In genomic region chr12:21289651-21290050, GRCm38 (mm10) we compare ENCODE assay signal across 25 mouse cellular contexts. TPM values are rescaled to one million over a fixed set of nuclear protein-coding genes. Genes with fewer than 3 reads are reported as not detected.
DNase-seq lines count a peak whose midpoint lies in the region; ATAC-seq and TF ChIP-seq lines count a peak whose summit lies in the region.
"Had no signal": no experiment of that assay in that cellular context is flagged by ENCODE, and none has a peak within 500 bp of the region (broad histone marks: within the 10 kb centered on the region; RNA-seq: fewer than 3 reads in every experiment).

No protein-coding gene starts in this region.

- no peaks in the 10 kb centered on the region for H3K27me3 ChIP-seq in midbrain, postnatal 0 days (ENCODE audit: insufficient read depth, low read length)
- no peaks in the 10 kb centered on the region for H3K27me3 ChIP-seq in midbrain, embryonic 14.5 days (ENCODE audit: control insufficient read depth, insufficient read depth, low read length)
- no peaks in the 10 kb centered on the region for H3K27me3 ChIP-seq in lung, postnatal 0 days (replicated peaks; ENCODE audit: insufficient read depth, low read length)
- H3K27me3 ChIP-seq: embryonic facial prominence, embryonic 12.5 days; forebrain, embryonic 15.5 days; heart, embryonic 12.5 days; hindbrain, embryonic 15.5 days; limb, embryonic 15.5 days; liver, embryonic 13.5 days; neural tube, embryonic 13.5 days had no signal

- peaks cover 37% of the 10 kb centered on the region for H3K36me3 ChIP-seq in midbrain, postnatal 0 days (ENCODE audit: insufficient read depth, low read length)
- H3K36me3 ChIP-seq in midbrain, embryonic 14.5 days (ENCODE audit: control insufficient read depth, insufficient read depth, low read length): peaks cover 56% of the 10 kb centered on the region
- H3K36me3 ChIP-seq in lung, postnatal 0 days (ENCODE audit: insufficient read depth, low read length): peaks cover 24% of the 10 kb centered on the region

- no peak overlapping the region for H3K4me3 ChIP-seq in midbrain, postnatal 0 days (ENCODE audit: low read depth, low read length)
- H3K4me3 ChIP-seq in midbrain, embryonic 14.5 days (replicated peaks; ENCODE audit: low read depth, low read length): no peak overlapping the region
- no peak overlapping the region for H3K4me3 ChIP-seq in lung, postnatal 0 days (ENCODE audit: low read depth, low read length)
- H3K4me3 ChIP-seq: embryonic facial prominence, embryonic 12.5 days; forebrain, embryonic 15.5 days; heart, adult 2 months; heart, embryonic 12.5 days; hindbrain, embryonic 15.5 days; limb, embryonic 10.5 days; limb, embryonic 15.5 days; liver, embryonic 13.5 days; neural tube, embryonic 13.5 days had no signal

- no peak overlapping the region for H3K4me2 ChIP-seq in midbrain, postnatal 0 days (ENCODE audit: low read depth, low read length, poor library complexity, severe bottlenecking)
- no peak overlapping the region for H3K4me2 ChIP-seq in midbrain, embryonic 14.5 days (ENCODE audit: low read length)
- H3K4me2 ChIP-seq in lung, postnatal 0 days (replicated peaks; ENCODE audit: low read depth, low read length): peak overlapping the region; percentile 20; the same call in 1 of the 2 replicates
- H3K4me2 ChIP-seq: embryonic facial prominence, embryonic 12.5 days; forebrain, embryonic 15.5 days; heart, embryonic 12.5 days; hindbrain, embryonic 15.5 days; limb, embryonic 15.5 days; liver, embryonic 13.5 days; neural tube, embryonic 13.5 days had no signal

- H3K9ac ChIP-seq in midbrain, postnatal 0 days (replicated peaks; ENCODE audit: low read length, poor library complexity, severe bottlenecking): no peak overlapping the region
- no peak overlapping the region for H3K9ac ChIP-seq in midbrain, embryonic 14.5 days (replicated peaks; ENCODE audit: low read length)
- no peak overlapping the region for H3K9ac ChIP-seq in lung, postnatal 0 days (replicated peaks; ENCODE audit: low read depth)
- H3K9ac ChIP-seq: embryonic facial prominence, embryonic 12.5 days; forebrain, embryonic 15.5 days; heart, embryonic 12.5 days; hindbrain, embryonic 15.5 days; limb, embryonic 15.5 days; liver, embryonic 13.5 days; neural tube, embryonic 13.5 days had no signal

- no peak for ATAC-seq in midbrain, postnatal 0 days (ENCODE audit: low FRiP score)
- ATAC-seq in midbrain, embryonic 14.5 days (ENCODE audit: low FRiP score, low TSS enrichment): no peak
- peak; percentile 53 for ATAC-seq in lung, postnatal 0 days
- ATAC-seq: CD4-positive, CD25-positive, alpha-beta regulatory T cell, adult 4 months; forebrain, embryonic 15.5 days had no signal

- TF ChIP-seq CTCF in midbrain, postnatal 0 days (IDR thresholded peaks at IDR 0.05): no peak
- no peak for TF ChIP-seq CTCF in lung, postnatal 0 days (IDR thresholded peaks at IDR 0.05)

- peak; percentile 15 for DNase-seq in midbrain, postnatal 0 days (ENCODE audit: low spot score)
- no peak for DNase-seq in midbrain, embryonic 14.5 days
- peak; percentile 54 to 73 for DNase-seq in lung, adult 18-20 months
- peak; percentile 90 for DNase-seq in lung, postnatal 0 days (ENCODE audit: low spot score)
- peak; percentile 28 to 54 for DNase-seq in lung, postnatal 4 days
- DNase-seq in layer of hippocampus, postnatal 10 days (ENCODE audit: low spot score in 2 of 2): no peak
- no peak for DNase-seq in ovary, adult 18-20 months (ENCODE audit: low spot score)
- DNase-seq: adrenal gland, adult 8-10 months; cerebellum, adult 8-10 months; cerebellum, postnatal 25 days; heart, adult 2 months; kidney, adult 18-20 months; kidney, postnatal 4 days; layer of hippocampus, postnatal 36 days; liver, embryonic 13.5 days; thymus, postnatal 36 days had no signal

- 81% methylated on average over 6 of the region's 6 CpGs for WGBS in midbrain, postnatal 0 days
- 90% methylated on average over 6 of the region's 6 CpGs for WGBS in midbrain, embryonic 14.5 days
- WGBS in lung, postnatal 0 days: 46% methylated on average over 6 of the region's 6 CpGs

- H3K27ac ChIP-seq in midbrain, postnatal 0 days (ENCODE audit: low read depth, low read length): no peak overlapping the region
- no peak overlapping the region for H3K27ac ChIP-seq in midbrain, embryonic 14.5 days (replicated peaks; ENCODE audit: low read depth, low read length)
- peak overlapping the region; percentile 78 for H3K27ac ChIP-seq in lung, postnatal 0 days (ENCODE audit: low read length)
- H3K27ac ChIP-seq: embryonic facial prominence, embryonic 12.5 days; forebrain, embryonic 15.5 days; heart, adult 2 months; hindbrain, embryonic 15.5 days; limb, embryonic 10.5 days; limb, embryonic 15.5 days; liver, embryonic 13.5 days; macrophage; neural tube, embryonic 13.5 days had no signal

- peak; percentile 9; the same call in 1 of the 2 replicates for TF ChIP-seq EP300 in lung, postnatal 0 days (IDR thresholded peaks at IDR 0.05)

- peaks cover 14% of the 10 kb centered on the region for H3K4me1 ChIP-seq in midbrain, postnatal 0 days (ENCODE audit: insufficient read depth, low read length)
- H3K4me1 ChIP-seq in midbrain, embryonic 14.5 days (ENCODE audit: control insufficient read depth, insufficient read depth, low read length): peaks cover 20% of the 10 kb centered on the region
- H3K4me1 ChIP-seq in lung, postnatal 0 days (ENCODE audit: insufficient read depth, low read depth, low read length): peaks cover 14% of the 10 kb centered on the region; the same call in 1 of the 2 replicates

- no peaks in the 10 kb centered on the region for H3K9me3 ChIP-seq in midbrain, postnatal 0 days (ENCODE audit: low read length)
- no peaks in the 10 kb centered on the region for H3K9me3 ChIP-seq in midbrain, embryonic 14.5 days (ENCODE audit: control insufficient read depth, low read length)
- no peaks in the 10 kb centered on the region for H3K9me3 ChIP-seq in lung, postnatal 0 days (ENCODE audit: low read length)
- H3K9me3 ChIP-seq: embryonic facial prominence, embryonic 12.5 days; forebrain, embryonic 15.5 days; heart, embryonic 12.5 days; hindbrain, embryonic 15.5 days; limb, embryonic 10.5 days; limb, embryonic 15.5 days; liver, embryonic 13.5 days; neural tube, embryonic 13.5 days had no signal

RNA-seq across cellular contexts. Expression of gene Itgb1bp1, which starts 3.6 kb away (rescaled TPM):
- total RNA-seq in midbrain, postnatal 0 days (2014; rRNA removed): 16.1 and 17.5 TPM in 2 replicates
- 30.0 and 30.8 TPM in 2 replicates for polyA plus RNA-seq in midbrain, postnatal 0 days (2015; fragmentation: Nextera tagmentation; extraction: Ambion mirVana)
- polyA plus RNA-seq in midbrain, embryonic 14.5 days (2014; fragmentation: Nextera tagmentation; extraction: Ambion mirVana): 40.8 and 42.4 TPM in 2 replicates
- 65.5 and 67.6 TPM in 2 replicates for polyA plus RNA-seq in lung, postnatal 0 days (2015; fragmentation: Nextera tagmentation; extraction: Ambion mirVana)
- total RNA-seq in layer of hippocampus, postnatal 10 days (2021): 10 to 100 TPM; 39.5 to 43.0 TPM

RNA-seq across cellular contexts. Expression of gene Cpsf3, which starts 4.5 kb away (rescaled TPM):
- 39.4 and 45.1 TPM in 2 replicates for total RNA-seq in midbrain, postnatal 0 days (2014; rRNA removed)
- polyA plus RNA-seq in midbrain, postnatal 0 days (2015; fragmentation: Nextera tagmentation; extraction: Ambion mirVana): 69.1 and 69.6 TPM in 2 replicates
- polyA plus RNA-seq in midbrain, embryonic 14.5 days (2014; fragmentation: Nextera tagmentation; extraction: Ambion mirVana): 91.9 and 107 TPM in 2 replicates
- polyA plus RNA-seq in lung, postnatal 0 days (2015; fragmentation: Nextera tagmentation; extraction: Ambion mirVana): 65.4 and 69.7 TPM in 2 replicates
- total RNA-seq in layer of hippocampus, postnatal 10 days (2021): 10 to 100 TPM; 53.1 to 56.8 TPM

RNA-seq across cellular contexts. Expression of gene Iah1, which starts 26.5 kb away (rescaled TPM):
- total RNA-seq in midbrain, postnatal 0 days (2014; rRNA removed): 16.0 and 22.2 TPM in 2 replicates
- 19.8 and 24.1 TPM in 2 replicates for polyA plus RNA-seq in midbrain, postnatal 0 days (2015; fragmentation: Nextera tagmentation; extraction: Ambion mirVana)
- 34.1 and 40.1 TPM in 2 replicates for polyA plus RNA-seq in midbrain, embryonic 14.5 days (2014; fragmentation: Nextera tagmentation; extraction: Ambion mirVana)
- polyA plus RNA-seq in lung, postnatal 0 days (2015; fragmentation: Nextera tagmentation; extraction: Ambion mirVana): 111 and 112 TPM in 2 replicates
- 10 to 100 TPM; 17.8 to 20.6 TPM for total RNA-seq in layer of hippocampus, postnatal 10 days (2021)

Comparison
In these comparisons a context has a peak if more than half of its experiments do, and no peak if none do; other contexts are left out.
1. DNase-seq: peak in midbrain, postnatal 0 days (single experiment), lung, adult 18-20 months (2 of 2), lung, postnatal 0 days (single experiment) and lung, postnatal 4 days (2 of 2); none in midbrain, embryonic 14.5 days (single experiment), layer of hippocampus, postnatal 10 days (0 of 2) and ovary, adult 18-20 months (single experiment).